Mouse (Mus musculus) hindbrain, embryonic 10.5 days (tissue): ENCODE data around the gene Elmo3. TPM values are rescaled to one million over a fixed set of nuclear protein-coding genes. Genes with fewer than 3 reads are reported as not detected.
A peak's percentile ranks its signal among the peaks of the same experiment; 100 is the strongest.

Source experiments
- DNase-seq: peaks from one replicate; pipeline ENCODE4 v3.0.0-alpha.2; 2017; ENCODE audit warnings: low spot score
- H3K27ac ChIP-seq: fragments of 300-500 bp; sonication (generic); 2 replicates; pipeline ENCODE4 v1.5.1; 2016; ENCODE audit warnings: mild to moderate bottlenecking, moderate library complexity
- H3K27me3 ChIP-seq: fragments of 300-500 bp; sonication (generic); 2 replicates; pipeline ENCODE4 v1.6.1; 2016; ENCODE audit warnings: mild to moderate bottlenecking; ENCODE audit not compliant: poor library complexity, insufficient read depth, severe bottlenecking
- H3K36me3 ChIP-seq: fragments of 300-500 bp; sonication (generic); 2 replicates; pipeline ENCODE4 v1.6.1; 2016; ENCODE audit warnings: mild to moderate bottlenecking, moderate library complexity
- H3K4me1 ChIP-seq: fragments of 300-500 bp; sonication (generic); replicated peaks from 2 replicates; pipeline ENCODE4 v1.6.1; 2016; ENCODE audit warnings: mild to moderate bottlenecking
- H3K4me3 ChIP-seq: fragments of 300-500 bp; sonication (generic); 2 replicates; pipeline ENCODE4 v1.5.1; 2016; ENCODE audit warnings: mild to moderate bottlenecking, moderate library complexity
- H3K9me3 ChIP-seq: fragments of 300-500 bp; sonication (generic); 2 replicates; pipeline ENCODE4 v1.6.1; 2016; ENCODE audit warnings: mild to moderate bottlenecking, moderate library complexity
- WGBS: fragments of 180-500 bp; shearing (Covaris S2); methylation state at CpG from one replicate; pipeline ENCODE4 v1.1.7; 2016; 5-methylcytosine and 5-hydroxymethylcytosine counted together
- polyA plus RNA-seq: library from polyadenylated mRNA; unstranded; fragments of >200 nt; fragmentation: Nextera tagmentation; extraction: Ambion mirVana; gene quantifications from 2 replicates; pipeline ENCODE4 v1.2.1, GENCODE M21; 2016

Gene Elmo3
- polyA plus RNA-seq, 1 experiment from 2014 or later = 2.1 TPM

GRCm38 (mm10) chr8:105330325-105330724, 24.9 kb downstream of the Elmo3 start:
- DNase-seq = no peak
- Histone ChIP-seq H3K4me3 (no peak overlapping the region), H3K9me3 (no peaks in the 10 kb centered on the region), H3K36me3 (peaks cover 77% of the 10 kb centered on the region), H3K27me3 (no peaks in the 10 kb centered on the region), H3K4me1 (peaks cover 13% of the 10 kb centered on the region), H3K27ac (no peak overlapping the region)
- 94% methylated on average over 12 of the region's 12 CpGs for WGBS

DNA sequence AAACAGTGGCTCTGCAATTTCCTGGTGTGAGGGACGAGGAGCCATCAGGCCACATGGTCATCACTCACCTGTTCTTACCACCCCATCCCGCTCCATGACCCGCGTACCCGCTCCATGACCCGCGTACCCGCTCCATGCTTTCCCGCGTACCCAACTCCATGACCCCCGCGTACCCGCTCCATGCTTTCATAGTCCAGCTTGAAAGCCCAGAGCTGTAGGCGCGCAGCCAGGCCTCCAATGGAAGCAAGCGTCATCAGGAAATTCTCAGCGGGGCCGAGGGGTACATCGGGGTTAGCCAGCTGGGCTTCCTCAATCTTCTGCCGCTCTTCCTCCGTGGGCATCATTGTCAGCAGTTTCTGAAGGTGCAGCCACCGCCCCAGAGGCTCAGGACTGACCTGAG, 26.1 kb downstream of the Elmo3 start:
- H3K9me3 ChIP-seq = no peaks in the 10 kb centered on the region
- H3K27me3 ChIP-seq = 0 out of 2 replicates have a peak, but pooled peaks cover under 1% of the 10 kb centered on the region
- no peak for DNase-seq
- no peak overlapping the region for H3K27ac ChIP-seq
- H3K4me3 ChIP-seq = no peak overlapping the region
- peaks cover 10% of the 10 kb centered on the region for H3K4me1 ChIP-seq
- 95% methylated on average over 22 of the region's 22 CpGs for WGBS
- H3K36me3 ChIP-seq = peaks cover 88% of the 10 kb centered on the region

- WGBS = 94% methylated on average over 9 of the region's 9 CpGs
- H3K9me3 ChIP-seq = no peaks in the 10 kb centered on the region
- no peak overlapping the region for H3K27ac ChIP-seq
- H3K4me3 ChIP-seq = no peak overlapping the region
- H3K4me1 ChIP-seq = peaks cover 7% of the 10 kb centered on the region
- no peak for DNase-seq
- peaks cover 5% of the 10 kb centered on the region; the same call in 1 of the 2 replicates for H3K27me3 ChIP-seq
- H3K36me3 ChIP-seq = peaks cover 93% of the 10 kb centered on the region
These were observed 26.5 kb downstream of the Elmo3 start for GRCm38 (mm10) chr8:105331931-105332330.

DNA sequence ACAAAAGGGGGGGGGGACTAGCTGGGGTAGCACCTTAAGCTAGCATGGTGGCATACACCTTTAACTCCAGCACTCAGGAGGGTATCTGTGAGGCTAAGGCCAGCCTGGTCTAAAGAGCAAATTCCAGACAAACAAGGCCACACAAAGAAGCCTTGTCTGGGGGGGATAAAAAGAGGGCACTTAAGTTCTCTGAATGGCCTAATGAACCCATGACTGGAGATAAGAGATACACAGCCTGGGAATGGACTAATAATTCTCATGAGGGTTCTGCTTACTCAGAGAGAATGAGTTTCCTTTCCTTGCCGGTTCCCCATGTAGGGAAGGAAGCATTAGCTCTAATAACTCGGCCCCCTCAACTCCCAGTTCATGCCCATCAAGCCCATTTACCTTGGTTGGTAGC, 27.1 kb downstream of the Elmo3 start:
- DNase-seq = no peak
- Histone ChIP-seq H3K9me3 (no peaks in the 10 kb centered on the region), H3K4me3 (no peak overlapping the region), H3K27me3 (peaks cover 11% of the 10 kb centered on the region; the same call in 1 of the 2 replicates), H3K36me3 (peaks cover 99% of the 10 kb centered on the region), H3K27ac (no peak overlapping the region), H3K4me1 (peaks cover 1% of the 10 kb centered on the region)
- WGBS = 86% methylated on average over 2 of the region's 2 CpGs

DNA sequence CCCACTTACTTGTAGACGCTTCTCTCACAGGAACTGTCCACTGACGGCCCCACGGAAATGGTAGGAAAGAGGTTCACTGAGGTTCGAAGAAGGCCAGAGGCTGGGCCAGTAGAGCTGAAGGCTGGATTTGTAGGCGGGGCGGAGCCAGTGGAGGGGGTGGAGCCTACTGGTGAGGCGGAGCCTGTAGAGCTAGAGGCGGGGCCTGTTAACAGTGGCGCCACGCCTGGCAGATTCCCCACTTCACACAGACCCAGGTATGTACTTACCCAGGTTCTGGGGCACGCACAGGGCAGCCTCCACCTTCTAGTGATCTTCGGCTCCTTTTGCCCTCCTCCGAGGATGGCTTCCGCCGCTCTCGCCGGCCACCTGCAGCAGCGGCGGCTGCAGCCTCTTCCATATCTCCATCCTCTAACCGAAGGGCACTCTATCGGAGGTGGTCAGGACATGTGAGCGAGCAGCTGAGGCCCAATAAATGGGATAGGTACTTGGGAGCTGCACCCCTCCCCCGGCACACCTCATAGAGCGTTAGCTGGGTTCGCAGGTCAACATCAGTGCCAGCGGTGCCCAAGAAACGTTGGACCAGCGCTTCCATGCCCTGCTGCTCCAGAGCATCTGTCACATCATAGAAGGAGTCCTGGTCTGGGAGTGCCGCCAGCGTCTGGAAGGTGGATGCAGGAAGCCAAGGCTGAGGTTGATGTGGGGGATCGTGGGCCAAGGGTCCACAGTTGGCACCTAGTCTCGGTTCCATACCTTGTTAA, 31.2 kb downstream of the Elmo3 start:
- Histone ChIP-seq H3K9me3 (no peaks in the 10 kb centered on the region), H3K27me3 (peaks cover 11% of the 10 kb centered on the region; the same call in 1 of the 2 replicates), H3K4me3 (no peak overlapping the region), H3K4me1 (peaks cover 5% of the 10 kb centered on the region; the same call in 1 of the 2 replicates), H3K36me3 (peaks cover 73% of the 10 kb centered on the region), H3K27ac (no peak overlapping the region)
- DNase-seq = no peak
- 49% methylated on average over 32 of the region's 32 CpGs for WGBS

DNA sequence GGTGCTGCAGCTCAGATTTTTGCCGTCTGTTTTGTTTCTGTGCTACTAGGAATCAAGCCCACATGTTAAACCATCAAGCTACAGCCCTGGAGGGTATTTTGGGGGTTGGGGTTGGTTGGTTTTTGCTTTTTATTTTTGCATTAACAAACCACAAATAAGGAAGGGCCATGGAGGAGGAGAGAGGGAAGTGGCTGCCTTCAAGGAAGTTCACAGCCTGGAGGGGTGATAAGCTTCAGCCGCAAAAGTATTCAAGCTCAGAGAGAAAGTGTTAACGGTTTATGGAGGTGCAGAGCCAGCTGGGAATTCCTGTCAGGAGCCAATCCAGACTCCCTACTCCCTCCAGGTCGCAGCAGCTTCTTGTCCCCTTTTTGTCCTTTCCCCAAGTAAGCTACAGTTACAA, 33.6 kb downstream of the Elmo3 start:
- 67% methylated on average over 4 of the region's 4 CpGs for WGBS
- H3K27ac ChIP-seq = no peak overlapping the region
- peaks cover 5% of the 10 kb centered on the region; the same call in 1 of the 2 replicates for H3K4me1 ChIP-seq
- H3K36me3 ChIP-seq = peaks cover 49% of the 10 kb centered on the region
- no peaks in the 10 kb centered on the region for H3K9me3 ChIP-seq
- H3K4me3 ChIP-seq = no peak overlapping the region
- H3K27me3 ChIP-seq = peaks cover 11% of the 10 kb centered on the region; the same call in 1 of the 2 replicates
- DNase-seq = no peak

DNA sequence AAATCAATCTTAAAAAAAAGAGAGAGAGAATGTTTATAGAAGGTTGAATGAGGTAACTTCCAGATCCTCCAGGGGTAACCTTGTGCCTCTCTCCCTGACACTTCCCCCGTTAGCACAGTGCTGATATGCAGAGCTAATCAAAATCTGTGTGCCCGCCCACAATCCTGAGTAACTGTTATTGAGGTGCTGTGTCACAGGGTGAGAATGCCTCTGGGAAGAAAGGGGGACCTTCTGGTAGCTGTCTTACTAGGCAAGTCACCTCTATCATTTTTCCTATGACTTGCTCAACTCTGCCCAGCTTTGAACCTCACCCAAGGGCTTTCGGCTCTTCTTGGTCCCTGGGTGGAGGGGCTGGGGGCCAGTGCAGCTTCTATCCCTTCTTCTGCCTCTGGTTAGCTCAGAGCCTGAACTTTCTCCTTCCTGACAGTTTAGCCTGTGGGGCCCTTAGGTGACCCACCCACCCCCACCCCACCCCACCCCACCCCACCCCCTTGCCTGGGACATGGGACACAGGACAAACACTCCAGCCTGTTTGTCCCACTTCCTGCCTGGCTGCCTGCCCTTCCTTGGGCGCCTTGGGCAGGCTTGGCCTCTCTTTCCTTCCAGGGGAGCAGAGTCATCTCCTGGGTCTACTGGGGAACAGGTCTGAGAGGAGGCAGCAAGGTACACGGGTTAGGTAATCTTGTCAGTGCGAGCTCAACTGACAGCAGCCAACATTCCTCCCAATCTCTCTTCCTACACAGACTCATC, 34.7 kb downstream of the Elmo3 start:
- DNase-seq = no peak
- Histone ChIP-seq H3K27me3 (peaks cover 11% of the 10 kb centered on the region; the same call in 1 of the 2 replicates), H3K9me3 (no peaks in the 10 kb centered on the region), H3K4me3 (no peak overlapping the region), H3K36me3 (peaks cover 38% of the 10 kb centered on the region), H3K4me1 (peaks cover 15% of the 10 kb centered on the region), H3K27ac (no peak overlapping the region)
- WGBS = 85% methylated on average over 6 of the region's 6 CpGs

GRCm38 (mm10) chr8:105341399-105341798, 36.0 kb downstream of the Elmo3 start:
- Histone ChIP-seq H3K4me3 (no peak overlapping the region), H3K4me1 (peaks cover 28% of the 10 kb centered on the region), H3K27ac (no peak overlapping the region), H3K9me3 (no peaks in the 10 kb centered on the region), H3K36me3 (peaks cover 25% of the 10 kb centered on the region), H3K27me3 (peaks cover 14% of the 10 kb centered on the region; the same call in 1 of the 2 replicates)
- DNase-seq = no peak
- 50% methylated on average over 8 of the region's 8 CpGs for WGBS

DNA sequence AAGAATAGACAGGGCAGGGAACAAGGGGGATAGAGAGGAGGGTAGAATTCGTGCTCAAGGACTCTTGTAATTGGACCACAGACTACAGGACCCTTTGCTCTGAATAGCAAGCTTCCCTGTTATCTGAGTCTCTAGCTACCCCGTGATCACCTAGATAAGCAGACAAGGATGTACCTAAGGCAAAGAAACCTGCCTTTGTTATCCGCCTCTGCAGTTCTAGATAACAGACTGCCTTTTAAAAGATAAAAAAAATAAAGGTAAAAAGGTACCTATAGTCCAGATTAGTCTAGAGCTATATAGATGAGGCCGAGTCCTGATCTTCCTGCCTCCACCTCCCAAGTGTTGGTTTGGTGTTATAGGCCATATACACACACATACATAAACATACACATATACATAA, 37.4 kb downstream of the Elmo3 start:
- no peaks in the 10 kb centered on the region for H3K9me3 ChIP-seq
- H3K4me3 ChIP-seq = no peak overlapping the region
- H3K36me3 ChIP-seq = peaks cover 11% of the 10 kb centered on the region
- 81% methylated on average over 4 of the region's 4 CpGs for WGBS
- H3K27me3 ChIP-seq = 0 out of 2 replicates have a peak, but pooled peaks cover 10% of the 10 kb centered on the region
- no peak overlapping the region for H3K27ac ChIP-seq
- H3K4me1 ChIP-seq = peaks cover 42% of the 10 kb centered on the region
- DNase-seq = no peak

DNA sequence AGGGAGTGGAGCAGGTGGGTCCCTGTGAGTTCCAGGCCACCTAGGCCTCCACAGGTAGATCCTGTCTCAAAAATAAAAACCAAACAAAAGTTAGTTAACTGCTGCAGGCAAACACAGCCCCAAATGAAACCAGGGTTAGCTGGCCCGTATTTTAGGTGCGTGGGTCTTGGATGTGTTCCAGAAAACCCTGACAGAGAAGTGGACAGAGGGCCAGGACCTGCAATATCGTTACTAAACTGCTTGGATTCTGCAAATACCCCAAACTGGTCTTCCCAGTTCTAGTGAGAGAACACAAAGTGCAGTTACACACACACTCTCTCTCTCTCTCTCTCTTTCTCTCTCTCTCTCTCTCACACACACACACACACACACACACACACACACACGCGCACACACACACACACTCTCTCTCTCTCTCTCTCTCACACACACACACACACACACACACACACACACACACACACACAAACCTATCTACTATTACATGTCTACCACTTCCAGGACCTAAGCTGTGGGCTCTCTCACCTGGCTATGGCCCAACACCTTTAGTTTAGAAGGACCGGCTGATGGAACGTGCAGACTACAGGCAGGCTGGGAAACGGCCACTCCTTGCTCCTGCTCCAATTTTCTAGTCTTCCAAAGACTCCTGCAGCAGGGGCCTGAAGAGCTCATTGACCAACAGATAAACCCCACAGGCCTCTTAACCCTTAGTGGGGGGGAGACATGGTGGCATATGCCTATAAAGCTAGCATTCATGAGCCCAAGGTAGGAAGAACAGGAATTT, 38.6 kb downstream of the Elmo3 start:
- peaks cover 54% of the 10 kb centered on the region for H3K4me1 ChIP-seq
- H3K27ac ChIP-seq = no peak overlapping the region
- WGBS = 84% methylated on average over 8 of the region's 8 CpGs

DNA sequence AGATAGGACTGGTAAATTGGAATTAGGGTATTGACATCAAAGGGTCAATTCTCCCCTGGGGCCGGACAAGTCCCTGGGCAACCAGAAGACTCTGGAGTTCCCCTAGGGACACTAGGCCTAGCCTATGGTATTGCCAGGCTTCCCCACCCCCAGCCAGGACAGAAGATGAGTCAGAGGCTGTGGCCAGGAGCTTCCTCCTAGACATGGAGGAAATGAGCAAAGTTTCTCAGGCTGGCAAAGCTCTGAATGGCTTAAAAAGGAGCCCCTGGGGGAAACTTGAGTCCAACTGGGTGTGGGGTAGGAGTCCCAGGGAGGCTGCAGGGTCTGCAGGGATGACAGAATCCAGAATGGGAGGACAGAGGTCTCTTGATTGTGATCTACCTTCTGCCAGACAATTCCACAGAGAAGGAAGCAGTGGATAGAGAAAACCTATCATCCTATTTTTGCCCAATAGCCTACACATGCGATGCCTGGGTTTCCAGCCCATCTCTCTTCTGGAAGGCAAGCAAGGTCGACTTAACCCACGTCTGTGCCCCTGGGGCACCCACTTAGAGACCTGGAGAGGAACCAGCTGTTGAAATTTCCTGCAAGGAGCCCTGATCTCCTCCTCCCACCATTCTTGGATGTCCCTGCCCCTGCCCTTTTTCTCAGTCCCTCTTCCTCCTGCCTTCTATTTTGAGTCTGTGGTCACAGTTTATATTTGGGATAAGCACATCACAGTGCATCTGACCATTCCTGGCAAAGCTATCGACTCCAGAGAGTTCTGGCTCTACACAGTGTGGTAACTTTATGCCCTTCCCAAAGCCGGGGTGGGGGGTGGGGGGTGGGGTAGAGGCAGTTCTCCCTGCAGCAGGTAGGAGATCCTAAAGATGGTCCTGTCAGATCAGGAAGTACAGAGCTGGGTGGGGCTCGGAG, 39.9 kb downstream of the Elmo3 start:
- 68% methylated on average over 7 of the region's 7 CpGs for WGBS
- Histone ChIP-seq H3K4me1 (peaks cover 64% of the 10 kb centered on the region), H3K27me3 (peaks cover 20% of the 10 kb centered on the region), H3K4me3 (peak overlapping the region; percentile 72; the same call in 1 of the 2 replicates), H3K27ac (peak overlapping the region; percentile 40; the same call in 1 of the 2 replicates), H3K36me3 (no peaks in the 10 kb centered on the region), H3K9me3 (no peaks in the 10 kb centered on the region)
- no peak for DNase-seq

More for the DNA sequence above, 38.6 kb downstream of the Elmo3 start:
- H3K36me3 ChIP-seq = no peaks in the 10 kb centered on the region
- no peak overlapping the region for H3K4me3 ChIP-seq
- 0 out of 2 replicates have a peak, but pooled peaks cover 10% of the 10 kb centered on the region for H3K27me3 ChIP-seq
- H3K9me3 ChIP-seq = no peaks in the 10 kb centered on the region
- no peak for DNase-seq
